Mouse (Mus musculus): Measurements from ENCODE around the gene Usp19.

DNA sequence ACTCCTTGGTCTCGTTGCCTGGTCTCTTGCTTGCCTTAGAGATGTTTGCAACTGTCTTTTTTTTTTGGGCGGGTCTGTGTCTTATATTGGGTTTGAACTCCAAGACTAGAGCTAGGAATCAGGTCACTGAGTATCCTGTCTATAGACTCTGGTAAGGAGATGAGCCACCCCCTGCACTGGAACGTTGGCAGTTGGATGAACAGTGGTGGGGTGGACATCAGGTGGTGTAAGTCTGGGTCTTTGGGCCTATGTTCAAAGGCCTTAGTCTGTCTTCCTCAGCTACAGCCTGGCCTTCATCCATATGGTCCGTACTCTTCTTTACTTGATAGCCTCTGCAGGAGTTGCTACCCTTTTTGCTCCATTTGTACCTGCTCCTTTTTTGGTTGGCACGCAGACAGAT is 28.7 kb upstream of the Usp19 start:
- TF ChIP-seq POLR2A (IDR thresholded peaks at IDR 0.05; ENCODE audit: insufficient read depth, low read depth, low read length) = no peak
- TF ChIP-seq CTCF (IDR thresholded peaks at IDR 0.05; ENCODE audit: insufficient read depth, low read depth, low read length) = no peak
